Mouse (Mus musculus) limb, embryonic 14.5 days (tissue): ENCODE measurements around the gene 4933416C03Rik. TPM values are rescaled to one million over a fixed set of nuclear protein-coding genes. Genes with fewer than 3 reads are reported as not detected.

Experiments
- ATAC-seq: fragments of 200-750 bp; cut with Nextera tagmentation; 2 replicates; pipeline ENCODE4 v1.8.0; 2017; ENCODE audit warnings: low read depth, moderate number of reproducible peaks, moderate TSS enrichment; ENCODE audit not compliant: low FRiP score
- DNase-seq: peaks from one replicate; pipeline ENCODE4 v3.0.0-alpha.2; 2015; ENCODE audit warnings: low spot score
- H3K27ac ChIP-seq: fragments of 300-500 bp; sonication (generic); replicated peaks from 2 replicates; pipeline ENCODE4 v1.5.1; 2014; ENCODE audit warnings: low read depth, mild to moderate bottlenecking, low read length, moderate library complexity, mixed read lengths
- H3K27me3 ChIP-seq: fragments of 300-500 bp; sonication (generic); 2 replicates; pipeline ENCODE4 v1.6.1; 2014; ENCODE audit warnings: low read length, mixed read lengths; ENCODE audit not compliant: control insufficient read depth, insufficient read depth
- H3K36me3 ChIP-seq: fragments of 300-500 bp; sonication (generic); 2 replicates; pipeline ENCODE4 v1.6.1; 2014; ENCODE audit warnings: mild to moderate bottlenecking, low read length, moderate library complexity, mixed read lengths; ENCODE audit not compliant: control insufficient read depth, insufficient read depth
- H3K4me1 ChIP-seq: fragments of 300-500 bp; sonication (generic); 2 replicates; pipeline ENCODE4 v1.6.1; 2014; ENCODE audit warnings: antibody characterized with exemption, low read length, mixed read lengths; ENCODE audit not compliant: control insufficient read depth, insufficient read depth
- H3K4me2 ChIP-seq: fragments of 300-500 bp; sonication (generic); replicated peaks from 2 replicates; pipeline ENCODE4 v1.6.1; 2014; ENCODE audit warnings: low read depth, mild to moderate bottlenecking, low read length, moderate library complexity; ENCODE audit not compliant: severe bottlenecking
- H3K4me3 ChIP-seq: fragments of 300-500 bp; sonication (generic); replicated peaks from 2 replicates; pipeline ENCODE4 v1.5.1; 2014; ENCODE audit warnings: low read length
- H3K9ac ChIP-seq: fragments of 300-500 bp; sonication (generic); 2 replicates; pipeline ENCODE4 v1.6.1; 2014; ENCODE audit warnings: mild to moderate bottlenecking, low read depth, low read length, moderate library complexity; ENCODE audit not compliant: severe bottlenecking
- H3K9me3 ChIP-seq: fragments of 300-500 bp; sonication (generic); 2 replicates; pipeline ENCODE4 v1.6.1; 2016; ENCODE audit warnings: low read length; ENCODE audit not compliant: control insufficient read depth
- POLR2A ChIP-seq: fragments of 200-500 bp; IDR thresholded peaks from 2 replicates; pipeline ENCODE4 v1.8.0; 2012; ENCODE audit warnings: inconsistent platforms, mild to moderate bottlenecking, moderate library complexity, borderline replicate concordance; ENCODE audit not compliant: insufficient read depth, insufficient read length; ENCODE audit errors: extremely low read depth
- WGBS: fragments of 180-500 bp; shearing (Covaris S2); extraction: QIAGEN DNeasy Blood & Tissue Kit; methylation state at CpG from one replicate; pipeline ENCODE4 v1.1.7; 2014; 5-methylcytosine and 5-hydroxymethylcytosine counted together
- polyA plus RNA-seq, 2 experiments: library from polyadenylated mRNA; depleted of rRNA in 1 of 2; stranded (reverse) in 1 of 2; unstranded in 1 of 2; fragments of >200 nt; fragmentation: Nextera tagmentation in 1 of 2; extraction: Ambion mirVana in 1 of 2; gene quantifications; 2 replicates each; pipeline versions ENCODE4 v1.2.1 to v1.2.3; 2012 to 2014

Gene 4933416C03Rik
- polyA plus RNA-seq, 2 experiments = not detected

GRCm38 (mm10) chr10:116143684-116144083 is 30.0 kb upstream of the 4933416C03Rik start:
- no peak for TF ChIP-seq POLR2A
- WGBS = 71% methylated on average over 10 of the region's 10 CpGs
- no peak for DNase-seq
- no peaks in the 10 kb centered on the region for H3K27me3 ChIP-seq
- no peak overlapping the region for H3K4me2 ChIP-seq
- no peak overlapping the region for H3K9ac ChIP-seq
- H3K4me1 ChIP-seq = no peaks in the 10 kb centered on the region
- no peak overlapping the region for H3K27ac ChIP-seq
- H3K4me3 ChIP-seq = no peak overlapping the region
- H3K36me3 ChIP-seq = no peaks in the 10 kb centered on the region
- ATAC-seq = no peak
- no peaks in the 10 kb centered on the region for H3K9me3 ChIP-seq

GRCm38 (mm10) chr10:116140226-116140625 is 26.5 kb upstream of the 4933416C03Rik start:
- ATAC-seq = no peak
- no peak overlapping the region for H3K27ac ChIP-seq
- H3K9me3 ChIP-seq = no peaks in the 10 kb centered on the region
- no peak for TF ChIP-seq POLR2A
- DNase-seq = no peak
- WGBS = 87% methylated on average over 8 of the region's 8 CpGs
- no peaks in the 10 kb centered on the region for H3K36me3 ChIP-seq
- no peaks in the 10 kb centered on the region for H3K4me1 ChIP-seq
- H3K4me3 ChIP-seq = no peak overlapping the region
- no peaks in the 10 kb centered on the region for H3K27me3 ChIP-seq
- H3K4me2 ChIP-seq = no peak overlapping the region
- no peak overlapping the region for H3K9ac ChIP-seq

GRCm38 (mm10) chr10:116135187-116135586 is 21.5 kb upstream of the 4933416C03Rik start:
- ATAC-seq (no peak), DNase-seq (no peak)
- H3K36me3 ChIP-seq = no peaks in the 10 kb centered on the region
- no peak overlapping the region for H3K27ac ChIP-seq
- H3K4me3 ChIP-seq = no peak overlapping the region
- H3K9ac ChIP-seq = no peak overlapping the region
- no peak for TF ChIP-seq POLR2A
- 79% methylated on average over 2 of the region's 2 CpGs for WGBS
- no peaks in the 10 kb centered on the region for H3K9me3 ChIP-seq
- H3K27me3 ChIP-seq = no peaks in the 10 kb centered on the region
- no peaks in the 10 kb centered on the region for H3K4me1 ChIP-seq
- H3K4me2 ChIP-seq = no peak overlapping the region

- Histone ChIP-seq H3K36me3 (no peaks in the 10 kb centered on the region), H3K9ac (no peak overlapping the region), H3K27ac (no peak overlapping the region), H3K4me1 (no peaks in the 10 kb centered on the region), H3K4me3 (no peak overlapping the region), H3K4me2 (no peak overlapping the region), H3K27me3 (no peaks in the 10 kb centered on the region), H3K9me3 (no peaks in the 10 kb centered on the region)
- DNase-seq = no peak
- no peak for TF ChIP-seq POLR2A
- ATAC-seq = no peak
- WGBS = 62% methylated on average over 4 of the region's 4 CpGs
These were observed 18.5 kb upstream of the 4933416C03Rik start for GRCm38 (mm10) chr10:116132233-116132632.

GRCm38 (mm10) chr10:116131223-116131622 is 17.5 kb upstream of the 4933416C03Rik start:
- ATAC-seq (no peak), DNase-seq (no peak)
- no peaks in the 10 kb centered on the region for H3K36me3 ChIP-seq
- H3K27ac ChIP-seq = no peak overlapping the region
- H3K27me3 ChIP-seq = no peaks in the 10 kb centered on the region
- no peak for TF ChIP-seq POLR2A
- no peak overlapping the region for H3K4me2 ChIP-seq
- no peak overlapping the region for H3K9ac ChIP-seq
- 81% methylated on average over 4 of the region's 4 CpGs for WGBS
- H3K4me3 ChIP-seq = no peak overlapping the region
- H3K9me3 ChIP-seq = no peaks in the 10 kb centered on the region
- H3K4me1 ChIP-seq = no peaks in the 10 kb centered on the region

GRCm38 (mm10) chr10:116130401-116130800 is 16.7 kb upstream of the 4933416C03Rik start:
- DNase-seq (no peak), ATAC-seq (no peak)
- Histone ChIP-seq H3K36me3 (no peaks in the 10 kb centered on the region), H3K9me3 (no peaks in the 10 kb centered on the region), H3K9ac (no peak overlapping the region), H3K4me2 (no peak overlapping the region), H3K4me1 (no peaks in the 10 kb centered on the region), H3K27ac (no peak overlapping the region), H3K27me3 (no peaks in the 10 kb centered on the region), H3K4me3 (no peak overlapping the region)
- WGBS = 67% methylated on average over 3 of the region's 3 CpGs
- no peak for TF ChIP-seq POLR2A
